ENCODE assay signal across 10 mouse cellular contexts in the genomic region with DNA sequence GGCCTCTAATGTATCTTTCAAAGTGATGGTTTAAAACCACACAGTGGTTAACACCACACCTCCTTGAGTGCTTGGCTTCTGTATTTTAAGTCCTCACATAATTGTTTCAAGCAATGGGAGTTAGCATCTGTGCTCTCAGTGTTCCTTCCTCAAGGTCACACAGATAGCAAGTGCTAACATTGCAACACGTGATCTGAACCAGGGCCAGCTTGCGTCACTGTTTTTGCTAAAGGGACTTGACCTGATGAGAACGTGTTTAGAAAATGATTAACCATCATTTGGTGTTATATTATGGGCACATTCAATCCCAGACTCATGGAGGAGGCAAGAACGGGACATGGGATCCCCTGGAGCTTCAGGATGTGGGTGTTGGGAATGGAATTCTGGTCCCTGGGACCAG. TPM values are rescaled to one million over a fixed set of nuclear protein-coding genes. Genes with fewer than 3 reads are reported as not detected.
DNase-seq lines count a peak whose midpoint lies in the region; ATAC-seq and TF ChIP-seq lines count a peak whose summit lies in the region.
"Had no signal": no experiment of that assay in that cellular context is flagged by ENCODE, and none has a peak within 500 bp of the region (broad histone marks: within the 10 kb centered on the region; RNA-seq: fewer than 3 reads in every experiment).

No protein-coding gene starts in this region.

- H3K36me3 ChIP-seq in kidney, embryonic 14.5 days (ENCODE audit: control insufficient read depth, insufficient read depth, low read length), result no peaks in the 10 kb centered on the region; the same call in 1 of the 2 replicates
- H3K36me3 ChIP-seq in intestine, embryonic 16.5 days (ENCODE audit: control insufficient read depth, insufficient read depth, low read length), result no peaks in the 10 kb centered on the region
- no peaks in the 10 kb centered on the region for H3K36me3 ChIP-seq in midbrain, embryonic 15.5 days (replicated peaks)

- H3K9ac ChIP-seq in kidney, embryonic 14.5 days (ENCODE audit: low read depth, low read length), result no peak overlapping the region
- no peak overlapping the region for H3K9ac ChIP-seq in intestine, embryonic 16.5 days (ENCODE audit: low read depth, low read length)
- no peak overlapping the region for H3K9ac ChIP-seq in midbrain, embryonic 15.5 days

- H3K4me2 ChIP-seq in kidney, embryonic 14.5 days (replicated peaks; ENCODE audit: low read depth, low read length), result no peak overlapping the region
- no peak overlapping the region for H3K4me2 ChIP-seq in intestine, embryonic 16.5 days (ENCODE audit: low read depth, low read length)
- no peak overlapping the region for H3K4me2 ChIP-seq in midbrain, embryonic 15.5 days

- H3K9me3 ChIP-seq in kidney, embryonic 14.5 days (ENCODE audit: control insufficient read depth, low read length), result no peaks in the 10 kb centered on the region
- H3K9me3 ChIP-seq in intestine, embryonic 16.5 days (ENCODE audit: control insufficient read depth, low read length), result no peaks in the 10 kb centered on the region
- H3K9me3 ChIP-seq in midbrain, embryonic 15.5 days, result no peaks in the 10 kb centered on the region

- TF ChIP-seq POLR2A in lung, adult 2 months (IDR thresholded peaks at IDR 0.05; ENCODE audit: borderline replicate concordance, extremely low read depth, low read depth, low read length), result no peak

- H3K27me3 ChIP-seq in kidney, embryonic 14.5 days (ENCODE audit: control insufficient read depth, insufficient read depth, low read length), result no peaks in the 10 kb centered on the region
- H3K27me3 ChIP-seq in intestine, embryonic 16.5 days (replicated peaks; ENCODE audit: control insufficient read depth, insufficient read depth, low read length), result no peaks in the 10 kb centered on the region
- no peaks in the 10 kb centered on the region for H3K27me3 ChIP-seq in midbrain, embryonic 15.5 days (replicated peaks)

- no peak overlapping the region for H3K27ac ChIP-seq in kidney, embryonic 14.5 days (ENCODE audit: low read depth, low read length)
- H3K27ac ChIP-seq in intestine, embryonic 16.5 days (ENCODE audit: low read length), result no peak overlapping the region
- no peak overlapping the region for H3K27ac ChIP-seq in midbrain, embryonic 15.5 days

- H3K4me1 ChIP-seq in kidney, embryonic 14.5 days (ENCODE audit: control insufficient read depth, insufficient read depth, low read length), result 0 out of 2 replicates have a peak, but pooled peaks cover 3% of the 10 kb centered on the region
- H3K4me1 ChIP-seq in intestine, embryonic 16.5 days (ENCODE audit: control insufficient read depth, insufficient read depth, low read length), result peaks cover 13% of the 10 kb centered on the region
- H3K4me1 ChIP-seq in lung, adult 2 months (ENCODE audit: control insufficient read depth, insufficient read depth, low read length), result peaks cover 19% of the 10 kb centered on the region
- H3K4me1 ChIP-seq in midbrain, embryonic 15.5 days, result peaks cover 13% of the 10 kb centered on the region; the same call in 1 of the 2 replicates

- TF ChIP-seq CTCF in lung, adult 2 months (IDR thresholded peaks at IDR 0.05; ENCODE audit: insufficient read depth, low read length), result no peak

- DNase-seq in kidney, adult 18-20 months, result peak; percentile 87
- peak; percentile 51 for DNase-seq in lung, adult 2 months
- DNase-seq in yolk sac, embryonic 10.5 days (ENCODE audit: low spot score), result peak; percentile 63
- no peak for DNase-seq in layer of hippocampus, adult 11-12 months (ENCODE audit: low spot score)
- DNase-seq in cerebellum, adult 8-10 months, result no peak
- DNase-seq: spleen, adult 18-20 months had no signal

- no peak overlapping the region for H3K4me3 ChIP-seq in kidney, embryonic 14.5 days (ENCODE audit: low read length)
- no peak overlapping the region for H3K4me3 ChIP-seq in intestine, embryonic 16.5 days (ENCODE audit: low read length)
- H3K4me3 ChIP-seq in lung, adult 2 months (replicated peaks; ENCODE audit: extremely low read depth, low read depth, low read length), result no peak overlapping the region
- H3K4me3 ChIP-seq in midbrain, embryonic 15.5 days, result no peak overlapping the region

- 74% methylated on average over 4 of the region's 4 CpGs for WGBS in kidney, embryonic 14.5 days
- WGBS in intestine, embryonic 16.5 days, result 54% methylated on average over 4 of the region's 4 CpGs
- WGBS in lung, adult 2 months, result 43% methylated on average over 4 of the region's 4 CpGs
- WGBS in midbrain, embryonic 15.5 days, result 87% methylated on average over 4 of the region's 4 CpGs

- no peak for ATAC-seq in kidney, embryonic 14.5 days (ENCODE audit: low FRiP score, low TSS enrichment)
- peak; percentile 84 for ATAC-seq in intestine, embryonic 16.5 days
- ATAC-seq in midbrain, embryonic 15.5 days (replicated peaks), result no peak
- ATAC-seq: inflammation-experienced regulatory T-cells, adult 6 months had no signal

RNA-seq across cellular contexts. Expression of a gene that starts 17.3 kb away (rescaled TPM):
- polyA plus RNA-seq in kidney, embryonic 14.5 days (2014; fragmentation: Nextera tagmentation; extraction: Ambion mirVana), result 9.8 and 12.5 TPM in 2 replicates
- polyA plus RNA-seq in intestine, embryonic 16.5 days (2015; fragmentation: Nextera tagmentation; extraction: Ambion mirVana), result 8.4 and 9.1 TPM in 2 replicates
- polyA plus RNA-seq in lung, adult 2 months (2012; rRNA removed), result 15.3 and 16.9 TPM in 2 replicates
- 6.0 and 6.1 TPM in 2 replicates for polyA plus RNA-seq in midbrain, embryonic 15.5 days (2015; fragmentation: Nextera tagmentation; extraction: Ambion mirVana)

Comparison
In these comparisons a context has a peak if more than half of its experiments do, and no peak if none do; other contexts are left out.
1. DNase-seq: peak in kidney, adult 18-20 months (single experiment), lung, adult 2 months (single experiment) and yolk sac, embryonic 10.5 days (single experiment); none in layer of hippocampus, adult 11-12 months (single experiment) and cerebellum, adult 8-10 months (single experiment).